Mouse (Mus musculus) hindbrain, embryonic 12.5 days (tissue): ENCODE results near the gene Adtrp. TPM values are rescaled to one million over a fixed set of nuclear protein-coding genes. Genes with fewer than 3 reads are reported as not detected.

Experiments
- ATAC-seq: fragments of 200-750 bp; cut with Nextera tagmentation; 2 replicates; pipeline ENCODE4 v1.8.0; 2017; ENCODE audit warnings: moderate TSS enrichment; ENCODE audit not compliant: low FRiP score
- H3K27ac ChIP-seq: fragments of 300-500 bp; sonication (generic); 2 replicates; pipeline ENCODE4 v1.5.1; 2016; ENCODE audit warnings: mild to moderate bottlenecking
- H3K27me3 ChIP-seq: fragments of 300-500 bp; sonication (generic); 2 replicates; pipeline ENCODE4 v1.6.1; 2016; ENCODE audit warnings: mild to moderate bottlenecking
- H3K36me3 ChIP-seq: fragments of 300-500 bp; sonication (generic); 2 replicates; pipeline ENCODE4 v1.6.1; 2016; ENCODE audit warnings: mild to moderate bottlenecking
- H3K4me1 ChIP-seq: fragments of 300-500 bp; sonication (generic); 2 replicates; pipeline ENCODE4 v1.6.1; 2016
- H3K4me2 ChIP-seq: fragments of 300-500 bp; sonication (generic); replicated peaks from 2 replicates; pipeline ENCODE4 v1.6.1; 2016; ENCODE audit warnings: mild to moderate bottlenecking
- H3K4me3 ChIP-seq: fragments of 300-500 bp; sonication (generic); 2 replicates; pipeline ENCODE4 v1.5.1; 2016; ENCODE audit warnings: mild to moderate bottlenecking
- H3K9ac ChIP-seq: fragments of 300-500 bp; sonication (generic); 2 replicates; pipeline ENCODE4 v1.6.1; 2016; ENCODE audit warnings: mild to moderate bottlenecking, moderate library complexity
- H3K9me3 ChIP-seq: fragments of 300-500 bp; sonication (generic); replicated peaks from 2 replicates; pipeline ENCODE4 v1.6.1; 2016; ENCODE audit warnings: mild to moderate bottlenecking
- WGBS: fragments of 180-500 bp; shearing (Covaris S2); methylation state at CpG from one replicate; pipeline ENCODE4 v1.1.7; 2016; 5-methylcytosine and 5-hydroxymethylcytosine counted together
- polyA plus RNA-seq: library from polyadenylated mRNA; unstranded; fragments of >200 nt; fragmentation: Nextera tagmentation; extraction: Ambion mirVana; gene quantifications from 2 replicates; pipeline ENCODE4 v1.2.1, GENCODE M21; 2016

The Adtrp gene
- polyA plus RNA-seq, 1 experiment from 2014 or later, result 0.45 TPM

GRCm38 (mm10) chr13:41865071-41865470, 17.6 kb upstream of the Adtrp start:
- no peak for ATAC-seq
- Histone ChIP-seq H3K27ac (no peak overlapping the region), H3K4me3 (no peak overlapping the region), H3K27me3 (no peaks in the 10 kb centered on the region), H3K4me1 (no peaks in the 10 kb centered on the region), H3K4me2 (no peak overlapping the region), H3K9ac (no peak overlapping the region), H3K36me3 (no peaks in the 10 kb centered on the region), H3K9me3 (no peaks in the 10 kb centered on the region)
- WGBS, result 75% methylated on average over 5 of the region's 5 CpGs

- 91% methylated on average over 15 of the region's 15 CpGs for WGBS
- H3K36me3 ChIP-seq, result no peaks in the 10 kb centered on the region
- ATAC-seq, result no peak
- no peak overlapping the region for H3K27ac ChIP-seq
- H3K27me3 ChIP-seq, result no peaks in the 10 kb centered on the region
- H3K9me3 ChIP-seq, result no peaks in the 10 kb centered on the region
- H3K4me2 ChIP-seq, result no peak overlapping the region
- H3K4me1 ChIP-seq, result no peaks in the 10 kb centered on the region
- H3K9ac ChIP-seq, result no peak overlapping the region
- H3K4me3 ChIP-seq, result no peak overlapping the region
Measured at GRCm38 (mm10) chr13:41860603-41861405, 13.3 kb upstream of the Adtrp start.

DNA sequence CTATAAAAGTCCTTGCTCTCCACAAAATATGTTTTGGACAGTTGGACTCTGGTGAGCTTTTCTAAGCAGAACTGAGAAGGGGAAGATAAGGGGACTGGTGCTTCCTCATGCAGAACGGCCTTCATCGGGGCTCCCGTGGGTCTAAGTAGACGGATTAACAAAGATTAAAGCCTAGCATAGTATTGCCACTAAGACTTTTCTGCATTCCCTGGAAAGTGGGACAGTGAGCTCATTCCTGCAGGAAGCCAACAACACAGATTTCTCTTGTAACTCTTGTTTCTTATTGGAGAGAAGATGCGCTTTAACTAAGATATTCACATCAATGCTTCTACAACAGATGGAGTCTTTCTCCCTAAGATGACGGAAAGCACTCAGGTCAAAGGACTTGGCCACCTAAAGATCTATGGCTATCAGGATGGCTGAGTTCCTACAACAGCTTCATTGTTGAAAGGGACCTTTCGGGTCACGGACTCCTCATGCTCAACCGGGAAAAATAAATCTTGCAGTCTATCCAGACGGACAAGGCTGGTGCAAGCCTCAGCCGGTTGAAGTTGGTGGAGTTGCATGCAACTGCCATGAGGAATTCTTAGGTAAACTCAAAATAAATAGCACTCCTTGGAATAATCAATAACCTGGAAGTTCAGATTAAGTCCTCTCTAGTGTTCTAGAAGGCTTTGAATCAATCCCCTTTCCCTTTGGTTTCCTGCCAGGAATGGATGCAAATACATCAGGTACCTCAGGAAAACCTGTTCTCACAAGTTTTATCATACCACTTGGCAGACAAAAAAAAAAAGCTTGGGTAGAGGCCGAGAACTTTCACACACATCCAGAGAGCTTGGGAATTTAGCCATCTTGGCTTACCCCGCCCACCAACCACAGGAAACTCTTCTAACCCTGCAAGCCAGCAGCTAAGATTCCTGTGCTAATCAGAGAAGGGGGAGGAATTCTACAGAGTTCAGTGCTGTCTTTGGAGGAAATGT, 8.0 kb upstream of the Adtrp start:
- Histone ChIP-seq H3K9me3 (no peaks in the 10 kb centered on the region), H3K36me3 (no peaks in the 10 kb centered on the region), H3K4me3 (no peak overlapping the region), H3K4me2 (no peak overlapping the region), H3K4me1 (no peaks in the 10 kb centered on the region; the same call in 1 of the 2 replicates), H3K9ac (no peak overlapping the region), H3K27ac (no peak overlapping the region), H3K27me3 (no peaks in the 10 kb centered on the region)
- no peak for ATAC-seq
- 68% methylated on average over 13 of the region's 13 CpGs for WGBS

- no peaks in the 10 kb centered on the region; the same call in 1 of the 2 replicates for H3K4me1 ChIP-seq
- H3K27me3 ChIP-seq, result no peaks in the 10 kb centered on the region
- H3K4me3 ChIP-seq, result no peak overlapping the region
- no peak overlapping the region for H3K27ac ChIP-seq
- no peaks in the 10 kb centered on the region for H3K9me3 ChIP-seq
- no peak overlapping the region for H3K4me2 ChIP-seq
- no peak for ATAC-seq
- H3K9ac ChIP-seq, result no peak overlapping the region
- 67% methylated on average over 3 of the region's 3 CpGs for WGBS
- no peaks in the 10 kb centered on the region for H3K36me3 ChIP-seq
Measured at GRCm38 (mm10) chr13:41850727-41851378, 3.4 kb upstream of the Adtrp start.

DNA sequence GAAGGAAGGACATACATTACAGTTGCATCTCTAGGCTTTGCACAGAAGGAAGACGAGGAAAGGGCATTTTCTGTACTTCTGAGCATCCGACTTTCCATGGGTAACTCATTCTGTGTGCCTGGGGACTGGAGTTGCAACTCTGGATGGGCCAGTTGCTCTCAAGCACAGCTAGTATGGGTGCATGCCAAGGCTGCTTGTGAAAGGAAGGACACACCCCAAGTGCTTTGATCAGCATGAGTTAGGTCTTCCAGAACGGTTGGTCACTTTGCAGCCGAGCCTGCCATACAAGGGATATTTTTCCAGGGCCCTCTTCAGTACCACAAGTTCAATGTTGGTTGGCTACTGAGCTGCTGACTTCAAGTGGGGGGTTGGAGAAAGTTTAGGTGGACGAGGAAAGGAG, 968 bp downstream of the Adtrp start:
- no peaks in the 10 kb centered on the region; the same call in 1 of the 2 replicates for H3K4me1 ChIP-seq
- no peaks in the 10 kb centered on the region for H3K9me3 ChIP-seq
- H3K27me3 ChIP-seq, result no peaks in the 10 kb centered on the region
- 88% methylated on average over 5 of the region's 5 CpGs for WGBS
- no peak overlapping the region for H3K4me3 ChIP-seq
- no peak for ATAC-seq
- no peaks in the 10 kb centered on the region for H3K36me3 ChIP-seq
- no peak overlapping the region for H3K27ac ChIP-seq
- no peak overlapping the region for H3K4me2 ChIP-seq
- no peak overlapping the region for H3K9ac ChIP-seq

GRCm38 (mm10) chr13:41845013-41845412, 2.5 kb downstream of the Adtrp start:
- no peak overlapping the region for H3K4me2 ChIP-seq
- no peaks in the 10 kb centered on the region for H3K27me3 ChIP-seq
- H3K27ac ChIP-seq, result no peak overlapping the region
- ATAC-seq, result no peak
- H3K4me1 ChIP-seq, result no peaks in the 10 kb centered on the region
- H3K36me3 ChIP-seq, result no peaks in the 10 kb centered on the region
- no peak overlapping the region for H3K4me3 ChIP-seq
- no peaks in the 10 kb centered on the region for H3K9me3 ChIP-seq
- 95% methylated on average over 5 of the region's 5 CpGs for WGBS
- H3K9ac ChIP-seq, result no peak overlapping the region

GRCm38 (mm10) chr13:41844071-41844470, 3.4 kb downstream of the Adtrp start:
- no peaks in the 10 kb centered on the region for H3K27me3 ChIP-seq
- no peak overlapping the region for H3K27ac ChIP-seq
- no peak for ATAC-seq

GRCm38 (mm10) chr13:41833614-41834139, 13.8 kb downstream of the Adtrp start:
- Histone ChIP-seq H3K9ac (no peak overlapping the region), H3K4me2 (no peak overlapping the region), H3K36me3 (no peaks in the 10 kb centered on the region), H3K9me3 (no peaks in the 10 kb centered on the region), H3K27me3 (no peaks in the 10 kb centered on the region), H3K27ac (no peak overlapping the region), H3K4me1 (no peaks in the 10 kb centered on the region), H3K4me3 (no peak overlapping the region)
- ATAC-seq, result no peak
- WGBS, result 94% methylated on average over 8 of the region's 8 CpGs

More at GRCm38 (mm10) chr13:41844071-41844470, 3.4 kb downstream of the Adtrp start:
- Histone ChIP-seq H3K36me3 (no peaks in the 10 kb centered on the region), H3K4me2 (no peak overlapping the region), H3K4me1 (no peaks in the 10 kb centered on the region), H3K9ac (no peak overlapping the region), H3K4me3 (no peak overlapping the region), H3K9me3 (no peaks in the 10 kb centered on the region)
- WGBS, result 84% methylated on average over 4 of the region's 4 CpGs

DNA sequence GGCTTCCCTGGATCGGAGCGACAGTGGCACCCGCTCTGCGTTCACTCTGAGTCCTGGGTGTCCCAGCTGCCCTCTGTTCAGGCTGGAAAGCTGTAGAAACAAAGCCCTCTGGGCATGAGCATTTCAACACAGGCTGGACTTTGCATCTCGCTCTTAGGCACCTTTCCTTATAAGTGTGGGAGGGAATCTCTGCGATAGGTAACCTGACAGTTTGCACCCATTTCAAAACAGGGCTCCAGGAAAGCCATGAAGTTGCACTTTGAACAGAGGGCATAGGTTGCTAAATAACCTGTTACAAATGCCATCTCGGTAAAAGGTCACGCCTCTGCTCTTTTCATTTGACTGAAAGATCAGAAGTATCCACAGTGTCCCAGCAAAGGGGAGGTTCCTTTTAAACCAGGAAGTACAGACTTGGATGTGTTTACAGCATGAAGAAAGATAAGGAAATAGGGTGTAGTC, 19.2 kb downstream of the Adtrp start:
- no peak overlapping the region for H3K9ac ChIP-seq
- H3K4me3 ChIP-seq, result no peak overlapping the region
- no peak overlapping the region for H3K27ac ChIP-seq
- no peak overlapping the region for H3K4me2 ChIP-seq
- 89% methylated on average over 8 of the region's 8 CpGs for WGBS
- no peaks in the 10 kb centered on the region for H3K4me1 ChIP-seq
- no peaks in the 10 kb centered on the region for H3K27me3 ChIP-seq
- H3K36me3 ChIP-seq, result no peaks in the 10 kb centered on the region
- no peak for ATAC-seq
- H3K9me3 ChIP-seq, result no peaks in the 10 kb centered on the region

DNA sequence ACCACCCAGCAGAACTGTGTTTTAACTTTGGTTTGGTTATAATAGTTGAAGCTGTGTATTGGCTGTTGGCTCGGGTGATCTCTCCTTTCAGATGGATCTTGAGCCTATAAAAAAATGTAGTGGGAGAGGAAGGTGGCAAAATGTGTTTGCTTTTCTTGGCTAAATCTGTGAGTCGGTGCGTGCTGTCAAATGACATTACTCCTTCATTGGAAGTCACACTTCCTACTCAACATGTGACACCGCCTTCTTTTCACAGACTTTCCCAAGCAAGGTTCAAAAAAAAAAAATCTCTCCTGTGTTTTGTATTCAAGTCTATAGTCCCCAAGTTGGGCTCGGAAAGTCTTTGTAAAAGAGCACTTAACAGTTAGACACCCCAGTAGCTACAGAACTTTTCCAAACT, 19.9 kb downstream of the Adtrp start:
- WGBS, result 94% methylated on average over 5 of the region's 5 CpGs
- H3K4me3 ChIP-seq, result no peak overlapping the region

DNA sequence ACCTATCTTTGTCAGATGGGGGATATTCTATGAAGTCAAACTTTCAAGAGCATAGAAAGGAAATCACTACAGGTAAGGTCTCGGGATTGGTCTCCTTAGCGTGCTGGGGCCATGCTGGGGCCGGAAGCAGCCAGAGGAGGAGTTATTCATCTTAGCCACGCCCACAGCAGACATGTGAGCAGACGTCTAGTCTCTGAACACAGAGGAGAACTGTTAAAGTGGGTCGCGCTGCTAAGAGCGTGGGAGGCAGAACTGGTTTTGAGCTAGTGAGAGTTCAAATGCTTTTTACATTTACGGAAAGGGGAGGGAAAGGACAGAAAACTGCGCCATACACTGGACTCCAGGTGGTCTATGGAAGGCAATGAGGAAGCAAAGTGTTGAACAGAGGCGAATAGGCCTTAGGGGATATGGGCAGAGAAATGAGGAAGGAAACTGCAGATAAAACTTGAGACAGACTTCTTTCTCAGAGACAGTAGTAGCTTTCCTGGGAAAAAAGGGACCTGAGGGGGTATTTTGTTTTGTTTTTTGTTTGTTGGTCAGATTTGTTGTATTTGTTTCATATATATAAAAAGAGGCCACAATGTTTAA, 22.0 kb downstream of the Adtrp start:
- no peak overlapping the region for H3K4me3 ChIP-seq
- H3K4me1 ChIP-seq, result no peaks in the 10 kb centered on the region
- no peak overlapping the region for H3K9ac ChIP-seq
- H3K27me3 ChIP-seq, result no peaks in the 10 kb centered on the region
- no peak for ATAC-seq
- H3K4me2 ChIP-seq, result no peak overlapping the region
- H3K27ac ChIP-seq, result no peak overlapping the region
- no peaks in the 10 kb centered on the region for H3K9me3 ChIP-seq
- no peaks in the 10 kb centered on the region for H3K36me3 ChIP-seq
- 74% methylated on average over 11 of the region's 11 CpGs for WGBS

More for the DNA sequence above, 19.9 kb downstream of the Adtrp start:
- Histone ChIP-seq H3K27ac (no peak overlapping the region), H3K27me3 (no peaks in the 10 kb centered on the region), H3K9me3 (no peaks in the 10 kb centered on the region), H3K9ac (no peak overlapping the region), H3K4me1 (no peaks in the 10 kb centered on the region), H3K4me2 (no peak overlapping the region), H3K36me3 (no peaks in the 10 kb centered on the region)
- ATAC-seq, result no peak
